In genomic region chr1:133353371-133353809, GRCm38 (mm10) we compare ENCODE assay signal across 10 mouse cellular contexts. TPM values are rescaled to one million over a fixed set of nuclear protein-coding genes. Genes with fewer than 3 reads are reported as not detected.
A peak's percentile ranks its signal among the peaks of the same experiment; 100 is the strongest.
DNase-seq lines count a peak whose midpoint lies in the region; ATAC-seq and TF ChIP-seq lines count a peak whose summit lies in the region.
"Had no signal": no experiment of that assay in that cellular context is flagged by ENCODE, and none has a peak within 500 bp of the region (broad histone marks: within the 10 kb centered on the region; RNA-seq: fewer than 3 reads in every experiment).

No protein-coding gene starts in this region.

- intact Hi-C loops in left cerebral cortex, postnatal 36 days (cut with DNase I) = loop anchor here (2.0 kb wide), 1 partner anchor 39 kb away; no protein-coding TSS in a partner anchor

- ATAC-seq in kidney, embryonic 15.5 days (replicated peaks; ENCODE audit: low FRiP score) = no peak
- ATAC-seq in forebrain, embryonic 13.5 days = peak; percentile 70
- ATAC-seq in stomach, postnatal 0 days (ENCODE audit: low FRiP score, low TSS enrichment) = peak; percentile 71

- H3K27ac ChIP-seq in kidney, embryonic 15.5 days = no peak overlapping the region
- no peak overlapping the region for H3K27ac ChIP-seq in forebrain, embryonic 13.5 days
- H3K27ac ChIP-seq in stomach, postnatal 0 days (replicated peaks) = no peak overlapping the region
- H3K27ac ChIP-seq: embryonic facial prominence, embryonic 12.5 days had no signal

- TF ChIP-seq EP300 in stomach, postnatal 0 days (optimal IDR thresholded peaks at IDR 0.05) = no peak

- no peaks in the 10 kb centered on the region for H3K36me3 ChIP-seq in kidney, embryonic 15.5 days
- H3K36me3 ChIP-seq in forebrain, embryonic 13.5 days (ENCODE audit: poor library complexity, severe bottlenecking) = no peaks in the 10 kb centered on the region
- no peaks in the 10 kb centered on the region for H3K36me3 ChIP-seq in stomach, postnatal 0 days (ENCODE audit: control insufficient read depth, insufficient read depth, low read length)
- H3K36me3 ChIP-seq: embryonic facial prominence, embryonic 12.5 days had no signal

- peaks cover 21% of the 10 kb centered on the region for H3K4me1 ChIP-seq in kidney, embryonic 15.5 days
- peaks cover 6% of the 10 kb centered on the region for H3K4me1 ChIP-seq in forebrain, embryonic 13.5 days
- H3K4me1 ChIP-seq in stomach, postnatal 0 days (replicated peaks; ENCODE audit: control insufficient read depth, insufficient read depth) = no peaks in the 10 kb centered on the region

- peaks cover 28% of the 10 kb centered on the region for H3K27me3 ChIP-seq in kidney, embryonic 15.5 days
- H3K27me3 ChIP-seq in forebrain, embryonic 13.5 days = 0 out of 2 replicates have a peak, but pooled peaks cover 8% of the 10 kb centered on the region
- no peaks in the 10 kb centered on the region for H3K27me3 ChIP-seq in stomach, postnatal 0 days (ENCODE audit: control insufficient read depth, insufficient read depth, low read length)
- H3K27me3 ChIP-seq: embryonic facial prominence, embryonic 12.5 days had no signal

- H3K9me3 ChIP-seq in kidney, embryonic 15.5 days (replicated peaks) = no peaks in the 10 kb centered on the region
- no peaks in the 10 kb centered on the region for H3K9me3 ChIP-seq in forebrain, embryonic 13.5 days (replicated peaks)
- H3K9me3 ChIP-seq in stomach, postnatal 0 days (ENCODE audit: control insufficient read depth, low read length) = no peaks in the 10 kb centered on the region
- H3K9me3 ChIP-seq: embryonic facial prominence, embryonic 12.5 days had no signal

- DNase-seq in kidney, adult 18-20 months = peak; percentile 89
- DNase-seq in c-Kit-positive CD71-positive TER-119-positive erythroid progenitor cells, embryonic 14.5 days (ENCODE audit: low spot score) = peak; percentile 23
- DNase-seq in hindlimb bud, embryonic 11.5 days (ENCODE audit: extremely low spot score, low read depth, low spot score) = peak; percentile 44
- peak; percentile 83 to 85 for DNase-seq in left cerebral cortex, postnatal 36 days (ENCODE audit: low spot score in 2 of 2)
- DNase-seq in neural tube, embryonic 10.5 days (ENCODE audit: extremely low spot score, low spot score) = peak; percentile 74
- peak; percentile 87 for DNase-seq in stomach, postnatal 0 days (ENCODE audit: low spot score)

- no peak overlapping the region for H3K9ac ChIP-seq in kidney, embryonic 15.5 days
- H3K9ac ChIP-seq in forebrain, embryonic 13.5 days = no peak overlapping the region
- no peak overlapping the region for H3K9ac ChIP-seq in stomach, postnatal 0 days (ENCODE audit: low read length)
- H3K9ac ChIP-seq: embryonic facial prominence, embryonic 12.5 days had no signal

- H3K4me3 ChIP-seq in kidney, embryonic 15.5 days (replicated peaks) = no peak overlapping the region
- no peak overlapping the region for H3K4me3 ChIP-seq in forebrain, embryonic 13.5 days
- H3K4me3 ChIP-seq in stomach, postnatal 0 days (ENCODE audit: low read depth, low read length) = no peak overlapping the region
- H3K4me3 ChIP-seq: embryonic facial prominence, embryonic 12.5 days had no signal

- WGBS in kidney, embryonic 15.5 days = 54% methylated on average over 12 of the region's 12 CpGs
- 36% methylated on average over 12 of the region's 12 CpGs for WGBS in forebrain, embryonic 13.5 days
- 42% methylated on average over 12 of the region's 12 CpGs for WGBS in stomach, postnatal 0 days

- TF ChIP-seq CTCF in stomach, postnatal 0 days (IDR thresholded peaks at IDR 0.05; ENCODE audit: low read depth) = peak; percentile 99

- no peak overlapping the region for H3K4me2 ChIP-seq in kidney, embryonic 15.5 days
- peak overlapping the region; percentile 5; the same call in 1 of the 2 replicates for H3K4me2 ChIP-seq in forebrain, embryonic 13.5 days
- no peak overlapping the region for H3K4me2 ChIP-seq in stomach, postnatal 0 days (replicated peaks; ENCODE audit: low read depth)
- H3K4me2 ChIP-seq: embryonic facial prominence, embryonic 12.5 days had no signal

RNA-seq across cellular contexts. Expression of gene Ren1, which starts 3.1 kb away (rescaled TPM):
- 251 and 332 TPM in 2 replicates for polyA plus RNA-seq in kidney, embryonic 15.5 days (2015; fragmentation: Nextera tagmentation; extraction: Ambion mirVana)
- not detected in 2 replicates for polyA plus RNA-seq in forebrain, embryonic 13.5 days (2015; fragmentation: Nextera tagmentation; extraction: Ambion mirVana)
- total RNA-seq in left cerebral cortex, postnatal 36 days (2021) = not detected
- polyA plus RNA-seq in stomach, postnatal 0 days (2015; fragmentation: Nextera tagmentation; extraction: Ambion mirVana) = 2.9 and 6.1 TPM in 2 replicates

RNA-seq across cellular contexts. Expression of gene Etnk2, which starts 10.0 kb away (rescaled TPM):
- polyA plus RNA-seq in kidney, embryonic 15.5 days (2015; fragmentation: Nextera tagmentation; extraction: Ambion mirVana) = 3.3 and 4.0 TPM in 2 replicates
- polyA plus RNA-seq in forebrain, embryonic 13.5 days (2015; fragmentation: Nextera tagmentation; extraction: Ambion mirVana) = 2.9 TPM in 2 replicates
- total RNA-seq in left cerebral cortex, postnatal 36 days (2021) = 10 to 100 TPM in 1 of 2 experiments, 1 to 10 TPM in 1; 7.8 to 10.2 TPM
- 2.8 and 4.2 TPM in 2 replicates for polyA plus RNA-seq in stomach, postnatal 0 days (2015; fragmentation: Nextera tagmentation; extraction: Ambion mirVana)

RNA-seq across cellular contexts. Expression of gene Kiss1, which starts 31.7 kb away (rescaled TPM):
- not detected in 2 replicates for polyA plus RNA-seq in kidney, embryonic 15.5 days (2015; fragmentation: Nextera tagmentation; extraction: Ambion mirVana)
- not detected in 2 replicates for polyA plus RNA-seq in forebrain, embryonic 13.5 days (2015; fragmentation: Nextera tagmentation; extraction: Ambion mirVana)
- total RNA-seq in left cerebral cortex, postnatal 36 days (2021) = not detected
- not detected in 2 replicates for polyA plus RNA-seq in stomach, postnatal 0 days (2015; fragmentation: Nextera tagmentation; extraction: Ambion mirVana)
- polyA plus RNA-seq: embryonic facial prominence, embryonic 12.5 days; stomach, embryonic 16.5 days had no signal

RNA-seq across cellular contexts. Expression of gene Golt1a, which starts 43.8 kb away (rescaled TPM):
- polyA plus RNA-seq in kidney, embryonic 15.5 days (2015; fragmentation: Nextera tagmentation; extraction: Ambion mirVana) = 4.5 and 5.2 TPM in 2 replicates
- polyA plus RNA-seq in forebrain, embryonic 13.5 days (2015; fragmentation: Nextera tagmentation; extraction: Ambion mirVana) = not detected in 2 replicates
- 1 to 10 TPM in 1 of 2 experiments, under 1 TPM in 1; 0.48 to 2.0 TPM for total RNA-seq in left cerebral cortex, postnatal 36 days (2021)
- 7.6 and 10.8 TPM in 2 replicates for polyA plus RNA-seq in stomach, postnatal 0 days (2015; fragmentation: Nextera tagmentation; extraction: Ambion mirVana)
- polyA plus RNA-seq: embryonic facial prominence, embryonic 12.5 days had no signal

Comparison
In these comparisons a context has a peak if more than half of its experiments do, and no peak if none do; other contexts are left out.
1. DNase-seq: peak in every context shown above with its lines; median percentile 89 in kidney, adult 18-20 months; 87 in stomach, postnatal 0 days; 84 in left cerebral cortex, postnatal 36 days; 74 in neural tube, embryonic 10.5 days; 44 in hindlimb bud, embryonic 11.5 days; 23 in c-Kit-positive CD71-positive TER-119-positive erythroid progenitor cells, embryonic 14.5 days.
2. RNA of gene Ren1, which starts 3.1 kb away (polyA plus RNA-seq): 251 to 332 TPM in kidney, embryonic 15.5 days; 2.9 to 6.1 TPM in stomach, postnatal 0 days and not detected in forebrain, embryonic 13.5 days; every median in the first group is over 10 times any median in the second.